Mouse (Mus musculus): ENCODE measurements around the gene Golm1.

- no peak for TF ChIP-seq CTCF (IDR thresholded peaks at IDR 0.05; ENCODE audit: insufficient read depth, low read depth, low read length)
- no peak for TF ChIP-seq POLR2A (IDR thresholded peaks at IDR 0.05; ENCODE audit: insufficient read depth, low read depth, low read length)
Observed at GRCm38 (mm10) chr13:59615152-59615551, 60.5 kb downstream of the Golm1 start.

Measured in olfactory bulb, adult 2 months (tissue).